Mouse (Mus musculus) v-Abl transformed pro-B cells (cell line): Measurements from ENCODE around the gene Pitpna.
"Not testable (repeated sequence)": the region's sequence is repeated elsewhere in the genome, so short reads cannot be mapped to it uniquely, and the experiment has no call there.

Experiments
- in situ Hi-C, 2 experiments: fragments of 400-800 bp; cut with MboI; formaldehyde crosslinking; loops; one replicate each; pipeline ENCODE4 v1.15.1; 2025; ENCODE audit not compliant: unreplicated experiment in 2 of 2

Pitpna gene

DNA sequence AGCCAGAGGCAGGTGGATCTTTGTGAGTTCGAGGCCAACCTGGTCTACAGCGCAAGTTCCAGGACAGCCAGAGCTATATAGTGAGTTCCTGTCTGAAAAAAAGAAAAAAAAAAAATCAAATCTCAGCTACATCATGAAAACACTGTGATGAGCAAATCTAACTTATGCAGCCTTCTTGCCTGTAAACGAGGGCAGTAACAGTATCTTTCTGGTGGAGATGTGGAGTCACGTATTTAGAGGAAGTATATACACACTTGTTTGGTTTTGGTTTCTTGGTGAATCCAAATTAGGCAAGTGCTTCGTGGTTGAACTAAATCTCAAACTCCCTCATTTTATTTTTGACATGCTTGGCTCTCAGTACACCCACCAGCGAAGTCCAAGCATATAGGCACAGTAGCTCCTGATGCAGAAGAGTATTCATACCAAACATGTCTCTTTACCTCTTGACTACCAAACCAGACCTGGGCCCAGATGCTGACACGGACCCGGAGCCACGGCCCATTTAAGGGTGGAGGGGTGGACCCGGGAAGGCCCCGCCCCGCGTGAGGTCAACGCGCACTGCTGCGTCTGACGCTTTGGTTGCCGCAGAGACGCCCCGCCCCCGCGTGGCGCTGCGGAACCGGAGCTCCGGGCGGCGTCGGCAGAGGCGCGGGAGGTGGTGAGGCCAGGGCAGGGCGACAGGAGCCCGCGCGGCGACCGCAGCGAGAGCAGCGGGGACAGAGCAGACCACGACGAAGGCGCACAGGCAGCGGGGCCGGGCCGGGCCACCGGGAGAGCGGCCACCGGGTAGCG, at the start of gene Pitpna:
Pitpna (plus strand) TSS at position 605 of the 792 bp plus-strand sequence.
- in situ Hi-C loops: no loop called here

- in situ Hi-C loops: loop anchor here in 1 of 2 experiments (10.0 kb wide), 1 partner anchor 116 kb away; the partner anchor contains the start of gene Myo1c
Measured at GRCm38 (mm10) chr11:75538184-75538969, 49.5 kb upstream of the Pitpna start.

DNA sequence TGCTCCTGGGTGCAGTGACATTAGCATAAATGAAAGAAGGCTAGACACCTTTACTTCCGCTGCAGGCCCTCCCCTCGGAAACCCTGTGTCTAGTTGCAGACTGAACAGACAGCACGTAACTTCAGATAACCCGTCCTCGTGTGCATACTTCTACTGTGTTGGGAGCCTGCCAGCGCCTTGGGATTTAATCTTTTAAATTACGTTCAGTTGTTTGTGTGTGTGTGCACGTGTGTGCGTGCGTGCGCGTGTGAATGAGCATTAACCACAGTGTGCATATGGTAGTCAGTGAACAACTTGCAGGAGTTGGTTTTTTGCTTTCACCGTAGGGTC, 49.0 kb upstream of the Pitpna start:
- in situ Hi-C loops: loop anchor here in 1 of 2 experiments (10.0 kb wide), 1 partner anchor 116 kb away; the partner anchor contains the start of gene Myo1c

- in situ Hi-C loops: no loop called here
Measured at GRCm38 (mm10) chr11:75540209-75540608, 47.7 kb upstream of the Pitpna start.

DNA sequence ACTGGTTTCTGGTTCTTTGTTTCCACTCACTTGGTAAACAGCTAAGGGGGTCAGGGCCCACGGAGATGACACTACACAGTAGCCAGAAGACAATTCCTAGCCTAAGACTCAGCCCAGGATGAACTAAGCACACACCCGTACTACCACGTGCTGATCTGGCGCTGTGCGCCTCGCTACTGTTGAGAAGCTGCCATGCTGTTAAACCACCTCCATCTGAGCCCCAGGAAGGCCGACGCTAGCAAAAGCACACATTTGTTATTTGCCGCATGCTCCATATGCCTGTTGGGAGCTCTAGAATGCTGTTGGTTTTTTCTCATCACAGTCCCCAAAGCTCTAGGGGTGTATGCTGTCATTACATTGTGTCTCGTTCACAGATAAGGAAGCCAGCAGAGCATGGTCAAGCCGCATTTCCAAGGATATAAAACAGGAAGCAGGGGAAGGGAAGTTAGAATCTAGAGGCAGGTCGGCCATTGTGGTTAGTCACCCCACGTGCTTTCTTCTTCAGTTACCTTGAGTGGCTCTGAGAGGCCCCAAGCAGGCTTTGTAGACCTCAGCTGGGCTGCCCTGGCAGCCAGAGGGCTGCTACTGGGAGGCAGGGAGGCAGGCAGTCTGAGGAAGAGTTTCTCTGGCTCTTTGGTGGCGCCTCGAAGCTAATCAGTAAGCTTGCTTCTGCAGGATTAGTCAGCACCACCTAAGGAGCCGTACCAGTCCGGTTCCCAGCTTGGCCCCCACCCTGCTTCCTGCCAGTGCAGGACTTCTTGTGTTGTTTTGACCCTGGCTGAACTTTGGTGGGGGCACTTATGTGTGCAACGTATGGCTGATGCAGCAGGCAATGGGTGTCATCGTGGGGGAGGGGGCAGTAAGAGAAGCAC, 47.0 kb upstream of the Pitpna start:
- in situ Hi-C loops: no loop called here

GRCm38 (mm10) chr11:75544713-75545112, 43.2 kb upstream of the Pitpna start:
- in situ Hi-C loops: no loop called here

- in situ Hi-C loops: no loop called here
Measured at GRCm38 (mm10) chr11:75546057-75546456, 41.8 kb upstream of the Pitpna start.

DNA sequence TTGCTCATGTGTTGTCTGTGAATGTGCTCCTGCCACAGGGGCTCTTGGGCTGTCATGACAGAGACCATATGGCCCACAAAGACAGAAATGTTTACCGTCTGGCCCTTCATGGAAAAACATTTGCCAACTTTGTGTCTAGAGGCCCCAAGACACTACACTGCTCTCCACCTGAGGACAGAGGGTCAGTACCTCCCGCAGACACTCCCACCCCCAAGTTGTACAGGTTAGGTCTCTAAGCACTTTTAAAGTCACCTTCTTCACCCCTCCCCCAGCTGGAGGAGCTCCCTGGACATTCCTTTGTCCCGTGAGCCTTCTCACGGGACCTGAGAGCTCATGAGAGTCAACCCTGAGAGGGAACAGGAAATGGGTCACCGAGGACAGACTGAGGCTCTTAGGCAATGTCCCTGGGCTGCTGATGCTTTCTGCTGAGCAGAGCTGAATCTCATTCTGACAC, 38.2 kb upstream of the Pitpna start:
- in situ Hi-C loops: no loop called here

GRCm38 (mm10) chr11:75550200-75550946, 37.5 kb upstream of the Pitpna start:
- in situ Hi-C loops: no loop called here

DNA sequence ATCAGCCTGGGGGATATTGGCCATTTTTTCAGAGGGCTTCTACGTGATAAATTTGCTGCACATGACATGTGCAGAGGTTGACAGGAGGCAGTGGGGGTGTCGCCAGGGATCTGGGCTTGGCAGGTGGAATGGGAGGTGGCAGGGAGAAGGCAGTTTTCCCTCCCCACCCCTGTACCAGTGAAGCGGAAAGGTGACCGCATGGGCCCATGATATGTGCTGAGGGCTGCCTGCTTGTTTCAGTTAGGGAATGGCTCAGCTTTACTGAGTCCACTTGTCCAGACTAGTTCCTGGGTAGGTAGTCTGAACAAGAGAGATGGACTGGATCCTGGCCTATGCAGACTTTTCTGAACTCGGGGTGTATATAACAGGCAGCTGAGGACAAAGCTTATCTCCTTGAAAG, 36.6 kb upstream of the Pitpna start:
- in situ Hi-C loops: no loop called here

DNA sequence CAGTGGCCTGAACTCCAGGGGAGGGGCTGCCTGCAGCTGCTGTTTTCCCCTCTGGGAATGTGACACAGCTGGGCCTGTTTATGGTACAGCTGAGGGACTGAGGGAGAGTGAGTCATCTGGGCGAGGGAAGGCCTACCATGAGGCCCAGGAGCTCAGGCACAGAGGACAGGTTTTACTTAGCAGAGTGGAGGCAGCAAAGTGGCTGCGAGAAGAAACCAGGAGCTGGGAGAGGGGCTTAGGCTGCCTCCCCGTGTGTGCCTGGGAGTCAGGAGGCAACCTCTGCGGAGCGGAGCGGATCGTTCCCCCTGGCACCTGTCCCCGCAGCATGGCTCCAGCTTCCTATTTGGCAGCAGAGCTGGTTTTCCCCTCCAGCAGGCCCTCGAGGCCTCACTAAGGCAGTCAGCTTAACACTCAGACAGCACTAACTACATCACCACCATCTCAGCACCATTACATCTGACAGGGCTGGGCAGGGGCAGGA, 35.9 kb upstream of the Pitpna start:
- in situ Hi-C loops: no loop called here

- in situ Hi-C loops: no loop called here
Measured at GRCm38 (mm10) chr11:75552906-75553482, 34.9 kb upstream of the Pitpna start.

- in situ Hi-C loops: not testable (repeated sequence)
Measured at GRCm38 (mm10) chr11:75556006-75556405, 31.9 kb upstream of the Pitpna start.

GRCm38 (mm10) chr11:75557142-75557541, 30.8 kb upstream of the Pitpna start:
- in situ Hi-C loops: no loop called here

DNA sequence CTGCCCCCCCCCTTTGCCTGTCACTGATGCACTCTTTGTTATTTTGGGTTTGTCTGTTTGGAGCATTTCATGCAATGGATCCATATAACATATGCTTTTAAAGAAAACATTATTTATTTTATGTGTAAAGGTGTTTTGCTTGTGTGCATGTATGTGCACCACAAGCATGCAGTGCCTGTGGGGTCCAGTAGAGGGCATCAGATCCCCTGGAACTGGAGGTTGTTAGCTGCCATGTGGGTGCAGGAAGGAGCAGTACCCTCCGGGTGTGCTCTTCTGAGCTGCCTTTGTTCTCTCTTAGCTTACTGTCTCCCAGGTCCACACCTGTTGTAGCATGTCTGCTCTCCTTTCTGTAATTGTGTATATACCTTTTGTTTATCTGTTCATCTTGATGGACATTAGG, 29.8 kb upstream of the Pitpna start:
- in situ Hi-C loops: no loop called here

- in situ Hi-C loops: no loop called here
Measured at GRCm38 (mm10) chr11:75559870-75560504, 27.9 kb upstream of the Pitpna start.

DNA sequence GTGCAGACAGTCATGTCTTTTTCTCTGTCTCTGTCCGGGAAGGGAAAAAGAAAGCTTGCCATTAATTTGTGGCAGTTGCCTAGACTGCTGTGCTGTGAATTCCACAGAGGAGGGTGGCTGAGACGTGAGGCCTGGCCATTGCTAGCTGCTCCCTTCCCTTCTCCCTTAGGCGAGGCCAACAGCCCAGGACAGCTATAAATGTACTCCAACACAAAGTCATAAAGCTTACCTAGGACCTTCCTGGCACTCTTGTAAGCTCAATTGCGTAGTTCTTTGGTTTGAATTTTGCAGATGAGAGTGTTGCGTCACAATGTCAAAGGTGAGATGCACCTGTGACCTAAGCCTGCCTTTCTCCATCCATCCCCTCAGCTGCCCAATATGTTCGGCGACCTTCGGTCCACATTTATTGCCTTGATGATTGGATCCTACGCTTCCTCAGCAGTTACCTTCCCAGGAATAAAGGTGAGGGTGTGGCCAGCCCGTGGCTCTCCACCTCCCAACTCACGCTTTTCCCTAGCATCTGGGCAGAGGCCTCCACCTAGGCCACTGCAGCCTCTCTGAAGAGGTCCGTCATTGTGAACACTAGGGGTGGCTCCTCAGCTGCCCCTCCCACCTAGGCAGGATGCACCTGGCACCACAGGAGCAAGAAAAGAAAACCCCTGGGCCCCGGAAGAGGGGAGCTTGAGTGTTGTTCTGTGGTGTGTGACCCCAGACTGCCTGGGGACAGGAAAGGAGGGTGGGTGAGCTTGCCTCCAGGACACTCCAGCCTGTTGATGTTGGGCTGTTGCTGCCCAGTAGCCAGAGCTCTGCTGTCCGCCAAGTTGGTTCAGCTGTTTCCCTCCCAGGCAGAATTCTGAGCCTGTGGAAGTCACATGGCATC, 27.1 kb upstream of the Pitpna start:
- in situ Hi-C loops: no loop called here

DNA sequence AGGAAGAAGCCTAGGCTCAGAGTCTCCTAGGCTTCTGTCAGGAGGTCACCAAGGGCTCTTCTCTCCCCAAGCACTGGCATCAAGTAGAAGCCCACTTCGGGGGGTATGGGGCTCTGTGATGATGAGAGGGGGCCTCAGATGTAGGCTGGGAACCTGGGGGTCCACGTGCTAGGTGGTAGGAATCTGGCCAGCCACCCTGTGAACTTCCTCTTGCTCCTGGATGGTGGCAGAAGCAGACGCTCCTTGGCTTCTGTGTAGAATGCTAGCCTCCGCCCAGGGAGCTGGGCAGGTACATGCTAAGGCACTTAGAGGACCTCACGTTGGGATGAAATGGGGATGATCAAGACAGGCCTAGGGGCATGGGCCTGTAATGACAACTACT, 26.5 kb upstream of the Pitpna start:
- in situ Hi-C loops: no loop called here
